Mouse (Mus musculus) olfactory bulb, adult 2 months (tissue): ENCODE measurements around the gene Kremen1.

Experiments used
- CTCF ChIP-seq: fragments of 200-500 bp; IDR thresholded peaks from 2 replicates; pipeline ENCODE4 v1.5.1; 2012; ENCODE audit warnings: low read depth, mild to moderate bottlenecking, low read length, moderate library complexity; ENCODE audit not compliant: insufficient read depth
- POLR2A ChIP-seq: fragments of 200-500 bp; IDR thresholded peaks from 2 replicates; pipeline ENCODE4 v1.6.1; 2012; ENCODE audit warnings: mild to moderate bottlenecking, low read depth, low read length, moderate library complexity; ENCODE audit not compliant: insufficient read depth

GRCm38 (mm10) chr11:5304526-5304925 lies 43.2 kb upstream of the Kremen1 start:
- TF ChIP-seq CTCF (no peak), POLR2A (no peak)
